Mouse (Mus musculus): ENCODE measurements around the gene Tsen54.

DNA sequence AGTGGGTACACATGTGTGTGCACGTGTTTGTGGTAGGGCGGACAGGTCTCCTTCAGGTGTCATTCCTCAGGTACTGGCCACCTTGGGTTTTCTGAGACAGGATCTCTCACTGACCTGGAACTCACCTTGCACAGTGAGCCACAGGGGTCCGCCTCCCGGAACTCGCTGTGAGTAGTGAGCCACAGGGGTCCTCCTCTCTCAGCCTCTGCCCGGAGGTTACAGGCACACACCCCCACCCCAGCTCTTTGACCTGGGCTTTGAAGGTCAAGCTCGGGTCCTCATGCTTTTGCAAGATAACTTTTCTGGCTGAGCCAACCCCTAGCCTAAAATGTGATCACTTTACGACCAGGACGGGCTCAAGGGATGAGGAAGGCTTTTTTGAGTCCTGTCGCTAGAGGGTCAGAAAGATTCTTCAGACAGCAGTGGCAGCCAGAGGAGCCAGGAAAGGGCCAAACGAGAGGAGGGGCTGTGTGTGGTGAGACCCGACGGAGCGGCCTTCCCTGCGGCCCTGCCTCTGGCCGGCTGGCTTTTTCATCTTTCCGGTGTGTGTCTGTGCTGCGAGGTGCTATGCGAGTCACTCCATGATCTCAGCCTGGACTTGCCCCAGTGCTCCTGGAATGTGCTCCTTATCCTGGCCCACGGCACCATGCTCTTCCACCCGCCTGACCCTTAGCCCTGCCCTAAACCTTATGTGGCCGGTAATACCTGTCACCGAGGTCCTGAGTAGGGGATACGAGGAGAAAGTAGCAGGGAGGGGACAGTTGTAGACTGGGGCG, 16.2 kb downstream of the Tsen54 start:
- no peak for TF ChIP-seq EP300 (IDR thresholded peaks at IDR 0.05; ENCODE audit: insufficient read depth, low read depth, low read length)
- TF ChIP-seq POLR2A (IDR thresholded peaks at IDR 0.05; ENCODE audit: insufficient read depth, low read depth, low read length) = no peak
- no peak for TF ChIP-seq CTCF (IDR thresholded peaks at IDR 0.05)

Measured in heart, adult 2 months (tissue).